Mouse (Mus musculus): ENCODE measurements around the gene Itga7.

The Itga7 gene

DNA sequence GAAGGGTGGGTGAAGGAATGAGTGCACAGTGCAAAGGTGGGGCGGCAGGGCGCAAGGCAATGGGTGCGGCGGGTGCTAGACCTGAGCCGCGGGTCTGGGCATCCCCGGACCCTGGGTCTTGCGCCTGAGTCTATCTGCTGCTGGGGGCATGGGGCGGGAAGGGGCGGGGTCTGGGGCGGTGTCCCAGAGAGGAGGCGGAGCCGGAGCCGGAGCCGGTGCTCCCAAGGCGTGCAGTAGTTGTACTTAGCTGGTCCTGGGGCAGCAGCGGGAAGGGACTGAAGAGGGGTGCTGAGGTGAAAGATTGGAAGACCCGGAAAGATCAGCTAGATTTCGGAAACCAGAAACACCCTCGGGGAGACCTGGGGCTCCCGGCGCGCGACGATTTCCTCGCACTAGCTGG, at the start of gene Itga7:
Itga7 (plus strand) TSS at position 245 of the 400 bp plus-strand sequence.
- peak; percentile 73 to 78 for DNase-seq

GRCm38 (mm10) chr10:128888941-128889827, 44.4 kb upstream of the Itga7 start:
- peak in 1 of 2 experiments; percentile 25 for DNase-seq

DNA sequence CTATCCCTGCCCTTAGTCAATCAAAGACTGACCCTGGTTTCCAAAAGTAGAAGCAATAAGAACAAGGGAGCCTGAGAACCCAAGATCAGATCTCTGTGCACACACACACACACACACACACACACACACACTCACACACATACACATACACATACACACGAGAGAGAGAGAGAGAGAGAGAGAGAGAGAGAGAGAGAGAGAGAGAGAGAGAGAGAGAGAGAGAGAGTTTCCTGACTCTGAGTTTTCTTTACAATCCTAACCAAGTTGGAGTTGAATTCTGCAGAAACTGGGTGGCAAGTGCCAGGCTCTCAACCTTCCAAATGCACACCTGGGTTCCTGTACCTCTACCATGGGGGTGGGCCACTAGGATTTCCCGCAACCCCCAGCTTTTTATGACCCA, 43.8 kb upstream of the Itga7 start:
- DNase-seq, result no peak

- peak in 1 of 2 experiments; percentile 35 for DNase-seq
Measured at GRCm38 (mm10) chr10:128890383-128891295, 43.0 kb upstream of the Itga7 start.

DNA sequence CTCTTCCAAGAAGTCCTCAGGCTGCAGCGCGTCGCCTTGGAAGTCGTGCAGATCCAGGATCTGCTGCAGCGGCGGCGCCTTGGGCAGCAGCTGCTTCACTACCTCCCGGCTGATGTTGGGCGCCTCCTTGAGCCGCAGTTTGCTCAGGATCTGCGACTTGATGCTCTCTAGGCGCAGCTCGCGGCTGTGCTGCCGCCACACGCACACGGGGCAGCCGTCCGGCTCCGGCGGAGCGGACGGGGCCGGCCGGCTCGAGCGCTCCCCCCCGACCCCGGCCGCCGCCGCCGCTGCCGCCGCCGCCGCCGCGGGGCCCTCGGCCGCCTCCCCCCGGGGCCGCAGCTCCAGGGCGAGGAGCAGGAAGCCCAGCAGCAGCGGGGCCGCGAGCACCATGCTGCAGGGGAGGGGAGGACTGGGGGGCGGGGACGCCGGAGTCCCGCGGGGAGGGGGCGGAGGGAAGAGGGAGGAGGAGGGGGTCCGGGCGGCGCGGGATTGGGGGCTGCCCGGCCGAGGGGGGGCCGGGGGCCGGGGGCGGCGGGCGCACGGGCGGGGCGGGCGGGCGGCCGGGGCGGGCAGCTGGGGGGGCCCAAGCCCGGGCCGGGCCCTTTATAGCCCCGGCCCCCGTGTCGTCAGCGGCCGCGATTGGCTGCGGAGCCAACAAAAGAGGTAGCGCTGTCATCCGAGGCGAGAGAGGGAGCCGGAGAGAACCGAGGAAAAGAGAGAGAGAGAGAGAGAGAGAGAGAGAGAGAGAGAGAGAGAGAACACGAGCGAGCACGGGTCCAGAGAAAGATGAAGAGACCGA, 42.1 kb upstream of the Itga7 start, which contains the start of gene Gdf11:
Gdf11 (minus strand) TSS at position 423 of the 799 bp plus-strand sequence.
- peak; percentile 76 to 78 for DNase-seq

DNA sequence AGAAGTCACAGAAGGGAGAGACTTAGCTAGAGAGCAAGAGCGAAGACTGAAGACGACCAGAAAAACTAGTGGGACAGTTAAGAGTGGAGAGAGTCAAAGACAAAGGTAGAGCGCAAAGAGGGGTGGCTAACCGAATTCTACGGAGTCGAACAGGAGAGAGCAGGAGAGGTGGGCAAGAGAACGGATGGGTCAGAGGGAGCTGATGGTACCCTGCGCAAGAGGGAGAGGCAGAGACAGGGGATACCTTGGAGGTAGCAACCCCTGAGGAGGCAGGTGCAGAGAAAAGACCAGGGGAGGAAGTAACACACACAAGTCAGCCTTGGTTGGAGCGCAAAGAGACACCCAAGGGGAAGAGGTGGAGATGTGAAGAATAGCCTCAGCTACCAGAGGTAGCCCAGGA, 41.4 kb upstream of the Itga7 start:
- peak in 1 of 2 experiments; percentile 34 for DNase-seq

DNA sequence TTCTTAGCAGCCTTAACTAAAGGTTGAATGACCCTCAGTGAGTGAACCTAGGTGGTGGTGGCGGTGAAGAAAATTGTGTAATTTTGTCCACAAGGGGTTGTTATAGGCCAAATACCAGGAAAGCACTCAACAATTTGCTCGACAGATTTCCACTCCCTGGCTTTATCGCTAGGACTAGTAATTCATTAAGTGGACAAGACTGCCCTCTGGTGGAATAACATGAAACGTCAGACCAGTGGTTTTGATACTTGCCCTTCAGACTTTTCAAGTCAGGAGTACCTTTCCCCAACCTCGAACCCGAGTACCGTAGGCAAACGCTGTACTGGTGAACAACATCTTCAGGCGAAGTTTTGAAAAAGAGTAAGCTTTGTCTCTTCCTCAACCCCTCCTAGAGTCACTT, 38.2 kb upstream of the Itga7 start:
- peak; percentile 90 to 91 for DNase-seq

DNA sequence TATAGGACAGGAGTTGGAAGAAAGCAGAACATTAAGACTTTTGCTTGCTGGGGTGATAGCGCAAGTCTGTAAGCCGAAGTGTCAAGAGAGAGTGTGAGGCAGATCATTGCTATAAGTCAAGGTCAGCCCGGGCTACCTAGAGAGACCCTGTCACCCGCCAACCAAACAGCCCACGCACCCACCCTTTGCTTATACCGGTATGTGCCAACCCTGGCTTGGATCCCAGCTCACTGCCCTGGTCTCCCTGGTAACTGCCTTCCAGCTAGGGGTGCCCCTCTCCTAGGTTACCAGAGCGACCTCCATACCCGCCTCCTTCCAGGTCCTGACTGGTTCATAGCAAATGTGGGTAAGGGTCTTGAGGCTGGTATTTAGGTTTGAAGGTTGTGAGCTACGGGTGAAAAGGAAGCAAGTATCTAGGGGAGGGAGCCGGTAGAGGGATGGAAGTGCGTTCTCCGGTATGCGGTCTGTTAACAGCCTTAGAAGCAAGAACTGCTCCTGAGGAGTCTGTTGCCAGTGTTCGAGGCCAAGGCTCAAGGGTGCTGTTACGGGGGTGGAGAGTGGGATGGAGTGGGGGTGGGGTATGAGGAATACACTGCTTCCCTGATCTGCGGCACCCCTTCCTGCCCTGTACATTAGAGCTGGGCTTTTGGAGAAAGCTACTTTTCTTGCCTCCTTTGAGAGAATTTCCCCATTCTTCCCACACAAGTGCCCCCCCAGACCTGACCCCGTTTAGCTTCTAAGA, 37.5 kb upstream of the Itga7 start:
- DNase-seq, result peak; percentile 72 to 85

DNA sequence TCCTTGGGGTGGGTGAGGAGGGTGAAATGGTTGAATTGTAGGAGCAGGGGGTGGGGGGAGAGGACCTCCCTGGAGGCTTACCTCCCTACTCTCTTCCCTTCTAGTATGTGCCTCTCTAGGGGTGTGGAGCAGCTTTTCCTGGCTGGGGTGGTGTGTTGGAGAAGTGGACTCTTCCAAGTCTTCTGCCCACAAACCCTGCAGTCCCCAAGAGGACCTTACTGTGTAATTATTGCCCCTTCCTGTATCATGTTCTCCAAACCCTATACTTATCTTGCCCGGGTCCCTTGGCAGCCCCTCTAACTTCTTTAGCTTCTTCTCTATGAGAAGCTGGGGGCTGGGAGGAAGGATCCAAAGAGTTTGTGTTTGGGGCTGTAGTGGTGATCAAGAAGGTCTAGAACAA, 36.8 kb upstream of the Itga7 start:
- DNase-seq, result no peak

- DNase-seq, result peak; percentile 49 to 52
Measured at GRCm38 (mm10) chr10:128897501-128897900, 36.1 kb upstream of the Itga7 start.

- DNase-seq, result no peak
Measured at GRCm38 (mm10) chr10:128899759-128900490, 33.7 kb upstream of the Itga7 start.

GRCm38 (mm10) chr10:128900698-128901097, 32.9 kb upstream of the Itga7 start, which contains the start of gene Cd63:
TSS of gene Cd63 (plus strand) at chr10:128900989.
- DNase-seq, result no peak

GRCm38 (mm10) chr10:128901409-128901808, 32.2 kb upstream of the Itga7 start:
- no peak for DNase-seq

DNA sequence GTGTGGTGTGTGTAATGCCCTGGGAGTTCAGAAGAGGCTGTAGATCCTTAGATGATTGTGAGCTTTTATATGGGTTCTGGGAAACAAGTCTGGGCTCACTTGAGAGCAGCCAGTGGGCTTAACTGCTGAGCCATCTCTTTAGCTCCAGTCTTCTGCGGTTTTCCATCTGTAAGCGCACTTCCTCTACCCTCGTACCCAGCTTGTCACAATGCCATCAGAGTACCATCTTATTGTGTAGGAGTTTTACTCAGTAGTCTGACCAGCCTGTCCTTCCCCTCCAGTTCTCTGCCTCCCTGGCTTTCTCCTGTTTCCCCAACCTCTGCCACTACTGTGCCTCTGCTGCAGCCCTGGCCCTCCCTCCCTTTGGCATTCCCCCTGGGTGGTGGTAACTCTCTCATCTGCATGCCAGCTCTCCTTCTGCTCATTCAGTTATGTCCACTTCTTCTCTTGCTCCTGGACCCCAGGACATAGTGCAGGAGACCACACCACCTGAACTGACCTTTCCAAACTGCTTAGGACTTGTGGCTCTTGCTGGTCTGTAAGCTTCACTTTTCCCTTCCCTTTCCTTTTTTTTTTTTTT, 31.1 kb upstream of the Itga7 start:
- DNase-seq, result no peak

DNA sequence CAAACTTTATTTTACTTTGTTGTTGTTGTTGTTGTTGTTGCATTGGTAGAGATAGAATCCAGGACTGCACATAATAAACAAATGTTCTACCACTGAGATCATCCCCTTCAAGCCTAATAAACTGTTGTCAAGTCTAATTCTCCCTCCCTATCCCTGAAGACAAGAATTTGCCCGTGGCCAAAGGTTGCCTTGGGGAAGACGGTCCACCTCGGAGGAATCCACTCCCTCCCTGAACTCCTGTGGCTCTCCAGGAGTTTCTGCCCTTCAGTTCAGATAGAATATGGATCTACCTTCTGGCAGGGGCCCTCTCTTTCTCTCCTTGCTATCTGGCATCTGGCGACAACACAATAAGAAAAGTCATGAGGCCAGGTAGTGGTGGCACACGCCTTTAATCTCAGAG, 28.8 kb upstream of the Itga7 start:
- DNase-seq, result no peak

- DNase-seq, result no peak
Measured at GRCm38 (mm10) chr10:128908778-128909448, 24.7 kb upstream of the Itga7 start.

DNA sequence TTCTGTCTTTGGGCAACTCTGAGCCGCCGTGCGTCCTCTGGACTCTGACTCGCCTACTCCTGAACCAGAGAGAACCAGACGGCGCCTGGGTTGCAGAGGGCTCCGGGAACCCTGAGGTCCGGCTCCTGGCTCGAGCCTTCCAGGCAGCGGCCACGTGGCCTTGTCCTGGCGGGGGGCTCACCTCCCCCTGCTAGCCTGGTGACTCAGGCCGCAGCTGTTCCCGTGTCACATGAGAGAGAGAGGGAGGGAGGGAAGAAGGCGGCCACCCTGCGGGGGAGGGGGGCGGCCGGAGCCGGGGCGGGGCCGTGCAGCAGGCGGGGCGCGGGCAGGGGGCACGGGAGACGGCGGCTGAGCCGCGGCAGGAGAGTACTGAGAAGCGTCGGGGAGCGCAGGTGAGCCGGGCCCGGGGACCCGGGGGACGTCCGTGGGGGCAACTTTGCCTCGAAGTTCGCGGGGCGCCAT, 24.0 kb upstream of the Itga7 start:
- DNase-seq, result peak; percentile 77 to 80

- peak; percentile 71 to 80 for DNase-seq
Measured at GRCm38 (mm10) chr10:128910066-128910841, 23.4 kb upstream of the Itga7 start.

DNA sequence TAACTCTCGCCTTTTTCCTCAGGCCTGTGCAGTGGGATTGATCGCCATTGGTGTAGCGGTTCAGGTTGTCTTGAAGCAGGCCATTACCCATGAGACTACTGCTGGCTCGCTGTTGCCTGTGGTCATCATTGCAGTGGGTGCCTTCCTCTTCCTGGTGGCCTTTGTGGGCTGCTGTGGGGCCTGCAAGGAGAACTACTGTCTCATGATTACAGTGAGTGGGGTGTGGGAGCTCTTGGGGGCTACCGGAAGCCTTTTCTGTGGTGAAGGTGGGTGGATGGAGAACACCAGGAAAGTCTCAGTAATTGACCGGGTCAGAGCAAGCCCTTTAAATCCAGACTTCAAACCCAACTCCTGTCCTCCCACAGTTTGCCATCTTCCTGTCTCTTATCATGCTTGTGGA, 22.2 kb upstream of the Itga7 start:
- DNase-seq, result no peak

Data from cerebellum, postnatal 14 days (tissue).